Mouse (Mus musculus): ENCODE results near the gene Cbfb. TPM values are rescaled to one million over a fixed set of nuclear protein-coding genes. Genes with fewer than 3 reads are reported as not detected.
"Not testable (repeated sequence)": the region's sequence is repeated elsewhere in the genome, so short reads cannot be mapped to it uniquely, and the experiment has no call there.

The Cbfb gene
- polyA plus RNA-seq, 1 experiment from 2014 or later, result 33.0 TPM

DNA sequence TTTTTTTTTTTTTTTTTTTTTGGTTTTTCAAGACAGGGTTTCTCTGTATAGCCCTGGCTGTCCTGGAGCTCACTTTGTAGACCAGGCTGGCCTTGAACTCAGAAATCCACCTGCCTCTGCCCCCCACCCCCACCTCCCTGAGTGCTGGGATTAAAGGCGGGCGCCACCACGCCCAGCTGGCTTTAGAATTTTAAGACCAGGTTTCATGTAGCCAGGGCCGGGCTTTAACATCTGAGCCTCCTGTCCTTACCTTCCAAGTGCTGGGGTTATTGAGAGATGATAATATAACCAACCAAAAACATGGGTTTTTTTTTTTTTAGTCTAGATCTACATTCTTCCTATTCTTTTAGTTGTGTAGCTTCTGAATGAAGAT lies 61.8 kb downstream of the Cbfb start:
- not testable (repeated sequence) for H3K27ac ChIP-seq; ATAC-seq (ENCODE audit: low FRiP score); H3K4me1 ChIP-seq (replicated peaks); H3K9ac ChIP-seq; H3K4me3 ChIP-seq; H3K27me3 ChIP-seq; H3K4me2 ChIP-seq; H3K9me3 ChIP-seq
- 96% methylated on average over 4 of the region's 4 CpGs for WGBS
- H3K36me3 ChIP-seq, result peaks cover 16% of the 10 kb centered on the region

- Histone ChIP-seq H3K9ac (no peak overlapping the region), H3K4me1 (replicated peaks) (0 out of 2 replicates have a peak, but pooled peaks cover 5% of the 10 kb centered on the region), H3K4me3 (no peak overlapping the region), H3K4me2 (no peak overlapping the region), H3K27ac (no peak overlapping the region), H3K27me3 (no peaks in the 10 kb centered on the region), H3K9me3 (no peaks in the 10 kb centered on the region), H3K36me3 (peaks cover 19% of the 10 kb centered on the region)
- 83% methylated on average over 1 of the region's 1 CpGs for WGBS
- no peak for ATAC-seq (ENCODE audit: low FRiP score)
Measured at GRCm38 (mm10) chr8:105233126-105233935, 62.9 kb downstream of the Cbfb start.

- H3K27ac ChIP-seq, result no peak overlapping the region
- no peaks in the 10 kb centered on the region for H3K9me3 ChIP-seq
- no peaks in the 10 kb centered on the region for H3K27me3 ChIP-seq
- no peak overlapping the region for H3K9ac ChIP-seq
- no peak for ATAC-seq (ENCODE audit: low FRiP score)
- WGBS, result 90% methylated on average over 1 of the region's 1 CpGs
- H3K4me1 ChIP-seq (replicated peaks), result 0 out of 2 replicates have a peak, but pooled peaks cover 5% of the 10 kb centered on the region
- no peak overlapping the region for H3K4me3 ChIP-seq
- peaks cover 37% of the 10 kb centered on the region for H3K36me3 ChIP-seq
- no peak overlapping the region for H3K4me2 ChIP-seq
Measured at GRCm38 (mm10) chr8:105235206-105235605, 64.7 kb downstream of the Cbfb start.

- Histone ChIP-seq H3K4me2 (no peak overlapping the region), H3K9me3 (no peaks in the 10 kb centered on the region), H3K9ac (no peak overlapping the region), H3K27ac (no peak overlapping the region), H3K27me3 (no peaks in the 10 kb centered on the region), H3K4me3 (no peak overlapping the region), H3K4me1 (replicated peaks) (no peaks in the 10 kb centered on the region), H3K36me3 (peaks cover 53% of the 10 kb centered on the region)
- no peak for ATAC-seq (ENCODE audit: low FRiP score)
- WGBS, result 92% methylated on average over 14 of the region's 14 CpGs
Measured at GRCm38 (mm10) chr8:105237442-105238142, 67.1 kb downstream of the Cbfb start.

DNA sequence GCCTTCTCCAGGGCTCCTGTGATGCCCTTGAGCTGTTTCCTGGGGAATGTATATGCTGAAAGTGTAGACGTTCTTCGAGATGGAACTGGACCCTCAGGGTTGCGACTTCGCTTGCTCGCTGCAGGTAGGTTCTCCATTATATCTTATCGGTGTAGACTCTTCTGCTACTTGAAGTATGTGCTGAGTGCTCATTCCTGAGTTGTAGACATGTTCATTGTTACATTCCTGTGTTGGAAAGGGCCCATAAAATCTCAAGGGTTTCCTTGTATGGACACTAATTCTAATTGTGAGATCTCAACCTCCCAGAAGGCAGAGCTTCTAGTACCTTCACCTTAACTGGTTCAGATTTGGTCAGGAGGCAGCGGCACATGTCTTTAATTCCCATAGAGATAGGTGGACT lies 70.5 kb downstream of the Cbfb start:
- Histone ChIP-seq H3K9me3 (no peaks in the 10 kb centered on the region), H3K4me2 (no peak overlapping the region), H3K4me3 (no peak overlapping the region), H3K4me1 (replicated peaks) (no peaks in the 10 kb centered on the region), H3K27me3 (no peaks in the 10 kb centered on the region), H3K36me3 (peaks cover 57% of the 10 kb centered on the region), H3K27ac (no peak overlapping the region), H3K9ac (no peak overlapping the region)
- no peak for ATAC-seq (ENCODE audit: low FRiP score)
- WGBS, result 97% methylated on average over 7 of the region's 7 CpGs

GRCm38 (mm10) chr8:105251954-105252353 lies 81.5 kb downstream of the Cbfb start:
- no peak overlapping the region for H3K27ac ChIP-seq
- H3K9me3 ChIP-seq, result no peaks in the 10 kb centered on the region
- H3K9ac ChIP-seq, result no peak overlapping the region
- peaks cover 59% of the 10 kb centered on the region for H3K36me3 ChIP-seq
- peaks cover 22% of the 10 kb centered on the region for H3K4me1 ChIP-seq (replicated peaks)
- no peak for ATAC-seq (ENCODE audit: low FRiP score)
- no peak overlapping the region for H3K4me3 ChIP-seq
- WGBS, result 98% methylated on average over 6 of the region's 6 CpGs
- H3K27me3 ChIP-seq, result peaks cover 28% of the 10 kb centered on the region
- H3K4me2 ChIP-seq, result no peak overlapping the region

- H3K36me3 ChIP-seq, result peaks cover 50% of the 10 kb centered on the region
- no peak overlapping the region for H3K9ac ChIP-seq
Measured at GRCm38 (mm10) chr8:105252680-105253537, 82.4 kb downstream of the Cbfb start.

DNA sequence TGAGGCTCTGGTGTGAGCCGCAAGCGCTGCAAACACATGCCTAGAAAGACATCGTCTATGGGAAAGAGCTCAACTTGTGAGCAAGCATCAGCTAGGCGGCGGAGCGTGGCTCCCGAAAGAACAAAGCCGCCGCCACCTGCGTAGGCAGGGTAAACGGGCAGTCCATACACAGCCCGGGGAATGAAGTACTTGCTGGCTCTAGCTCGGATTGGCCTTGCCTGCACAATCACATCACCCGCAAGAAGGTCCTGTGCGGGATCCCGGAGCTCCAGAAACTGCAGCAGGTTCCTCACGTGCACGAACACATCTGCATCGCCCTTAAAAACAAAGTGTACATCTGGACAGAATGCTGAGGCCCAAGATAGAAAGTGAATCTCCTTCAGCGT lies 83.3 kb downstream of the Cbfb start:
- WGBS, result 33% methylated on average over 20 of the region's 20 CpGs
- Histone ChIP-seq H3K27ac (0 out of 2 replicates have a peak overlapping the region, but pooled peaks have one; percentile 62), H3K4me1 (replicated peaks) (peaks cover 26% of the 10 kb centered on the region), H3K9ac (peak overlapping the region; percentile 84), H3K9me3 (no peaks in the 10 kb centered on the region), H3K4me2 (peak overlapping the region; percentile 93), H3K4me3 (peak overlapping the region; percentile 57), H3K27me3 (peaks cover 45% of the 10 kb centered on the region), H3K36me3 (peaks cover 41% of the 10 kb centered on the region)
- peak; percentile 37 for ATAC-seq (ENCODE audit: low FRiP score)

More at GRCm38 (mm10) chr8:105252680-105253537, 82.4 kb downstream of the Cbfb start:
- peaks cover 36% of the 10 kb centered on the region for H3K27me3 ChIP-seq
- no peaks in the 10 kb centered on the region for H3K9me3 ChIP-seq
- H3K4me1 ChIP-seq (replicated peaks), result peaks cover 22% of the 10 kb centered on the region
- no peak overlapping the region for H3K27ac ChIP-seq
- H3K4me3 ChIP-seq, result no peak overlapping the region
- WGBS, result 88% methylated on average over 10 of the region's 10 CpGs
- no peak for ATAC-seq (ENCODE audit: low FRiP score)
- no peak overlapping the region for H3K4me2 ChIP-seq

GRCm38 (mm10) chr8:105254152-105254965 lies 83.9 kb downstream of the Cbfb start:
- peak overlapping the region; percentile 93 for H3K4me2 ChIP-seq
- H3K4me3 ChIP-seq, result peak overlapping the region; percentile 57
- H3K4me1 ChIP-seq (replicated peaks), result peaks cover 32% of the 10 kb centered on the region
- H3K9me3 ChIP-seq, result no peaks in the 10 kb centered on the region
- under 1% methylated on average over 74 of the region's 74 CpGs for WGBS
- peak overlapping the region; percentile 84 for H3K9ac ChIP-seq
- H3K27me3 ChIP-seq, result peaks cover 51% of the 10 kb centered on the region
- peak overlapping the region; percentile 62 for H3K27ac ChIP-seq
- peaks cover 35% of the 10 kb centered on the region for H3K36me3 ChIP-seq
- ATAC-seq (ENCODE audit: low FRiP score), result peak; percentile 83

DNA sequence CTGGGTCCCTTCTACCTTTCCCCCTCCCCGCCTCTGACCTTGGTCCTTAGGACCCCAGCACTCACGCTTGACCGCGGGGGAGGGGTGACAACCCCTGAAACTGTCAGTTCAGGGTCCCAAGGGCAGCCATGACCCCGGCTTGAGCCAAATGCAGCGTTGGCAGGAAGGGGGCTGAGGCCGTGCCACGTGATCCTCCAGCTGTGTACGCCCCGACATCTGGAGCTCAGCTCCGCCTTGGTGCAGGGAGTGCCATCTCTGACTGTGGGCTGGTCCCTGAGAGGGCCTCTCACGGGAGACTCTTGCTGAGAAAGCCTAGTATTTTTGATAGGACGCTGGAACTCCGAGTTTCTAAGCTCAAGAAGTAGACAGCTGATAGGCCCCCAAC lies 84.5 kb downstream of the Cbfb start, which contains the start of gene B3gnt9:
TSS of gene B3gnt9 (minus strand) at position 188 of the 385 bp plus-strand sequence.
- H3K4me2 ChIP-seq, result peak within 1 kb of the TSS; percentile 93
- peaks cover 37% of the 10 kb centered on the region for H3K4me1 ChIP-seq (replicated peaks)
- H3K4me3 ChIP-seq, result peak within 1 kb of the TSS; percentile 57
- peak within 1 kb of the TSS; percentile 84 for H3K9ac ChIP-seq
- 2% methylated on average over 14 of the region's 14 CpGs for WGBS
- H3K36me3 ChIP-seq, result peaks cover 29% of the 10 kb centered on the region
- H3K9me3 ChIP-seq, result no peaks in the 10 kb centered on the region
- peaks cover 57% of the 10 kb centered on the region for H3K27me3 ChIP-seq
- H3K27ac ChIP-seq, result peak within 1 kb of the TSS; percentile 62
- no peak for ATAC-seq (ENCODE audit: low FRiP score)

DNA sequence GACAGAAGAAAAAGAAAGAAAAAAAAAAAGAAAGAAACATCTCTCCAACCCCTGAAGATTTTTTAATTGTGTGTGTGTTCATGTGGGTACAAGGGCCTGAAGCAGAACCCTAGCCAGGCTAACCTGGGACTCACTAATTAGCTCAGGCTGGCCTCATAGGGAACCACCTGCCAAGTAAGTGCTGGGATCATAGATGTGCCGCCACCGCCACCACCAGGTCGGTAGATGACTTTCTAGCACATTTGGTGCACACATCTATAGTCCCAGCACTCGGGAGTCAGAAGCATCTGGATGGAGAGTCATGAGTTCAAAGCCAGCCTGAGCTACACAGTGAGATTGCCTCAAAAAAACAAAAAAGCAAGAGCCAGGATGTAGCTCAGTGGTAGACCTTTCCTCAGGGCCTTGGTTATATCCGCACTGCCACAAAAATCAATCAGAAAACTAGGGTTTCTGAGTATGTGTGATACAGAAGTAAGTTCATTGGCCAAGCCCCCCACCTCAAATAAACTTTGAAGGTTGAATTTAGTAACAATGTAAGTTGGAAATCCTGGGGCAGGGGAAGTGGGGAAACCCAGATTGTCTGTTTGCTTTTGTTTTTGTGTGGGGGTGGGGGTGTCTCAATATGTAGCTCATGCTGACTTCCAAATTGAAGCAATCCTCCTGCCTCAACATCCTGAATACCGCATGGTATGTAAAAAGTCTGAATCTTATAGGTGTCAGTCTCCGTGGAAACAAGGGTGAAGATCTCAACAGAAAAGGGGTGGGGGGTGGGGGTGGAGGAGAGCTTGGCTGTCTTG lies 87.0 kb downstream of the Cbfb start:
- no peak overlapping the region for H3K4me2 ChIP-seq
- H3K9me3 ChIP-seq, result no peaks in the 10 kb centered on the region
- H3K27ac ChIP-seq, result no peak overlapping the region
- peaks cover 79% of the 10 kb centered on the region for H3K27me3 ChIP-seq
- no peak for ATAC-seq (ENCODE audit: low FRiP score)
- WGBS, result 63% methylated on average over 7 of the region's 7 CpGs
- peaks cover 5% of the 10 kb centered on the region; the same call in 1 of the 2 replicates for H3K36me3 ChIP-seq
- H3K4me1 ChIP-seq (replicated peaks), result peaks cover 39% of the 10 kb centered on the region
- H3K9ac ChIP-seq, result no peak overlapping the region
- H3K4me3 ChIP-seq, result no peak overlapping the region
